Mouse (Mus musculus): ENCODE measurements at regions not wholly inside any gene's neighbourhood (a gene's known extent, or its start where the extent isn't known, plus 50 kb on each side); places are given as distances from the start of the nearest gene placed in this dataset.

- DNase-seq = no peak
Observed at GRCm38 (mm10) chr8:98403645-98404032, 1012.6 kb downstream of the Cdh8 start.

GRCm38 (mm10) chr8:98402852-98403644 is 1013.2 kb downstream of the Cdh8 start:
- DNase-seq = peak; percentile 1 to 3

GRCm38 (mm10) chr8:98381815-98382214 is 1034.5 kb downstream of the Cdh8 start:
- no peak for DNase-seq

GRCm38 (mm10) chr8:98380387-98380786 is 1035.9 kb downstream of the Cdh8 start:
- no peak for DNase-seq

GRCm38 (mm10) chr8:98377743-98378142 is 1038.5 kb downstream of the Cdh8 start:
- no peak for DNase-seq

- DNase-seq = no peak
Observed at GRCm38 (mm10) chr8:98372711-98373420, 1043.4 kb downstream of the Cdh8 start.

- no peak for DNase-seq
Observed at GRCm38 (mm10) chr8:98365378-98366095, 1050.7 kb downstream of the Cdh8 start.

- DNase-seq = no peak
Observed at GRCm38 (mm10) chr8:98337279-98337678, 1079.0 kb downstream of the Cdh8 start.

GRCm38 (mm10) chr8:98309405-98309990 is 1106.8 kb downstream of the Cdh8 start:
- DNase-seq = no peak

GRCm38 (mm10) chr8:98294975-98295374 is 1121.3 kb downstream of the Cdh8 start:
- no peak for DNase-seq

GRCm38 (mm10) chr8:98260281-98260680 is 1156.0 kb downstream of the Cdh8 start:
- DNase-seq = no peak

- no peak for DNase-seq
Observed at GRCm38 (mm10) chr8:98243328-98243926, 1172.8 kb downstream of the Cdh8 start.

GRCm38 (mm10) chr8:98214019-98214418 is 1202.3 kb downstream of the Cdh8 start:
- no peak for DNase-seq

All from adrenal gland, postnatal 36 days (tissue).